Mouse (Mus musculus): ENCODE data around the gene Pja2.

DNA sequence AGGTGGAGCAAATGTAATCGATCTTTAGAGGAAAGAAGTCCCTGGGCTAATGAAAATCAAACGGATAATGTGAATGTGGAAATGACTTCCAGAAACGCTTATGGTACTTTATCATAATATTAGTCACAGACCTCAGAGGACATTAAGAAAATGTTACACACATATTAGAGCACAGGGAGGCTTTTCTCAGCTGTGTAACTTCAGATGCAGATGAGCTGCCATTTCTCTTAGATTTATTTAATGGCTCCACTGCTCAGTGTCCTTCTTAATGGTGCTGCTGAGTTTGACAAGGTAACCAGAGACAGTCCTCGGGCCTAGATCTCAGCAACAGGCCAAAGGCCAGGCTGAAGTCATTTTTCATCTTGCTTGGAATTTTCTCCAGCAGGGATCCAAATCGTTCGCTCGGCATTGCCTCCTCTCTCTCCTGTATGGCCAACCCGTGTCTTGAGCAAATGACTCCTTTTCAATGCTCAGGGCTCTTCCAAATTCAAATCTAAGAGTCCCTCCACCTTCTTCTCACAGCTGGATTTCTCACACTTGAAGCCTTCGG is 89.3 kb downstream of the Pja2 start:
- no peak for TF ChIP-seq CTCF (IDR thresholded peaks at IDR 0.05; ENCODE audit: borderline replicate concordance, insufficient read depth, low read depth, low read length)
- TF ChIP-seq POLR2A (IDR thresholded peaks at IDR 0.05; ENCODE audit: borderline replicate concordance, insufficient read depth, low read length) = no peak
